Mouse (Mus musculus) liver, embryonic 12.5 days (tissue): ENCODE measurements around the gene Gm10447. TPM values are rescaled to one million over a fixed set of nuclear protein-coding genes. Genes with fewer than 3 reads are reported as not detected.

Source experiments
- ATAC-seq: fragments of 200-750 bp; cut with Nextera tagmentation; 2 replicates; pipeline ENCODE4 v1.8.0; 2017; ENCODE audit warnings: moderate number of reproducible peaks, mild to moderate bottlenecking, moderate library complexity
- H3K27ac ChIP-seq: fragments of 300-500 bp; sonication (generic); 2 replicates; pipeline ENCODE4 v1.5.1; 2016; ENCODE audit warnings: mild to moderate bottlenecking
- H3K27me3 ChIP-seq: fragments of 300-500 bp; sonication (generic); replicated peaks from 2 replicates; pipeline ENCODE4 v1.6.1; 2016; ENCODE audit warnings: mild to moderate bottlenecking, moderate library complexity
- H3K36me3 ChIP-seq: fragments of 300-500 bp; sonication (generic); 2 replicates; pipeline ENCODE4 v1.6.1; 2016; ENCODE audit warnings: mild to moderate bottlenecking, moderate library complexity
- H3K4me1 ChIP-seq: fragments of 300-500 bp; sonication (generic); 2 replicates; pipeline ENCODE4 v1.6.1; 2016
- H3K4me2 ChIP-seq: fragments of 300-500 bp; sonication (generic); 2 replicates; pipeline ENCODE4 v1.6.1; 2016; ENCODE audit warnings: mild to moderate bottlenecking, moderate library complexity
- H3K4me3 ChIP-seq: fragments of 300-500 bp; sonication (generic); 2 replicates; pipeline ENCODE4 v1.5.1; 2016; ENCODE audit warnings: mild to moderate bottlenecking, moderate library complexity
- H3K9ac ChIP-seq: fragments of 300-500 bp; sonication (generic); 2 replicates; pipeline ENCODE4 v1.6.1; 2016; ENCODE audit warnings: mild to moderate bottlenecking, moderate library complexity
- H3K9me3 ChIP-seq: fragments of 300-500 bp; sonication (generic); replicated peaks from 2 replicates; pipeline ENCODE4 v1.6.1; 2016; ENCODE audit warnings: mild to moderate bottlenecking, moderate library complexity
- WGBS: fragments of 180-500 bp; shearing (Covaris S2); methylation state at CpG from one replicate; pipeline ENCODE4 v1.1.7; 2016; ENCODE audit not compliant: insufficient replicate concordance; 5-methylcytosine and 5-hydroxymethylcytosine counted together
- microRNA-seq: library from miRNA; unstranded; fragments of <30 nt; microRNA quantifications from one replicate; pipeline ENCODE4, GENCODE M21; 2017
- polyA plus RNA-seq: library from polyadenylated mRNA; unstranded; fragments of >200 nt; fragmentation: Nextera tagmentation; extraction: Ambion mirVana; gene quantifications from 2 replicates; pipeline ENCODE4 v1.2.1, GENCODE M21; 2016

The Gm10447 gene
- polyA plus RNA-seq, 1 experiment from 2014 or later: 0.10 TPM

DNA sequence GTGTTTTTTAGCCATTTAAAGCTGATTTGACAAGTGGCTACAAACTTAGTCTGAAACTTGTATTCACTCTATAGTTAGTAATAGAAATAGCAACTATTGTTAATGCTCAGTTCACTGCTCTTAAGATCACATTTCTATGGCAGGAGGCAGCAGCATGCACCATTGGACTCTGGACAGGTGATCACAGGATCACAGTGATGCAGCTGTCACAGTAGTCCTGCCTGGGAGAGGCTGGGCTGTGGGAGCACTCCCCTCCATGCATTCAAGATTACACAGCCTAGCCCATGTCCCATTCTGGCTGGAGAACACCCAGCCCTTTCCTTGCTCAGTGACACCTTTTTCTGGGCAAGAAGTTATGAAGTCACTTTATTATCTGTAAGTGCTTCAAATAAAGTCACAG is 38.9 kb downstream of the Gm10447 start:
- Histone ChIP-seq H3K4me1 (no peaks in the 10 kb centered on the region), H3K4me2 (no peak overlapping the region), H3K9ac (no peak overlapping the region), H3K36me3 (peaks cover 70% of the 10 kb centered on the region), H3K9me3 (no peaks in the 10 kb centered on the region), H3K4me3 (no peak overlapping the region), H3K27ac (no peak overlapping the region), H3K27me3 (no peaks in the 10 kb centered on the region)
- no peak for ATAC-seq

DNA sequence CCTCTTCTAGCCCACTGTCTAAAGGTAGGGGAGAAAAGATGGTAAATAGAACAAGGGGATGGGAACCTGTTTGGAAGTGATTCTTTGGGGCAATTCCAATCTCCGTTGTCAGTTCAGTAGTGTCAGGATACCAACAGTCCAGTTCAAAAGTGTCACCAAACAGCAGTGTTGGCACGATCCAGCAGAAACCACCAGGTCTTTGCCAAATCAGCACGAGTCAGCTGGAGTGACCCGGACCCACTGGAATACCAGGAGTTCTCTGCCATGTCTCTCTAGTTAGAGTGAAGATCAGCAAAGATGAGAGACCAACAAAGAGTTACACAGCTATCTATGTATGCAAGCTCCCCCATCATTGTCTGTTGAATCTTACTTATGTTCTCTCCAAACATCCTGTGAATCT is 43.0 kb downstream of the Gm10447 start:
- Histone ChIP-seq H3K27me3 (no peaks in the 10 kb centered on the region), H3K4me1 (no peaks in the 10 kb centered on the region), H3K9me3 (no peaks in the 10 kb centered on the region), H3K4me2 (no peak overlapping the region), H3K9ac (no peak overlapping the region), H3K4me3 (no peak overlapping the region), H3K27ac (no peak overlapping the region), H3K36me3 (peaks cover 92% of the 10 kb centered on the region)
- WGBS: 83% methylated on average over 4 of the region's 4 CpGs
- no peak for ATAC-seq

DNA sequence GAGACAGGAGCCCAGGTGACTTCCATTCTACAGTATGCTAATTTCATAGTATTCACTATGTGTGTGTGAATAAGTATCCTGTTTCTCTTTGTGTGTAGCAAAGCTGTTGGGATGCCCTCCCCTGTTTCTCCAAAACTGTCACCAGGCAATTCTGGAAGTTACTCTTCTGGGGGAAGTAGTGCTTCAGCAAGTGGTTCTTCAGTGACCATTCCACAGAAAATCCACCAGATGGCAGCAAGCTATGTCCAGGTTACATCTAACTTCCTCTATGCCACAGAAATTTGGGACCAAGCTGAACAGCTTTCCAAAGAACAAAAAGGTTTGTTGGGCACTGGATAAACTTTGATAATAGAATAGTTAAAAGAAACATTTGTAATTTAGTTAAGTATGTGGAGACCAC is 45.2 kb downstream of the Gm10447 start:
- peaks cover 89% of the 10 kb centered on the region for H3K36me3 ChIP-seq
- no peak overlapping the region for H3K27ac ChIP-seq
- no peaks in the 10 kb centered on the region for H3K27me3 ChIP-seq
- no peak for ATAC-seq
- no peaks in the 10 kb centered on the region for H3K9me3 ChIP-seq
- H3K4me1 ChIP-seq: no peaks in the 10 kb centered on the region
- no peak overlapping the region for H3K9ac ChIP-seq
- no peak overlapping the region for H3K4me3 ChIP-seq
- no peak overlapping the region for H3K4me2 ChIP-seq

Small RNA genes lying within 50 kb of the gene (microRNA-seq; reads per million reads assigned to microRNA genes)
- not detected for gene Mir6920

Other genes starting within 250 kb of the Gm10447 start
- 101 and 103 TPM in 2 replicates for gene Hspa4, start 156.7 kb downstream of the Gm10447 start, polyA plus RNA-seq
- gene Zcchc10, start 132.4 kb downstream of the Gm10447 start, polyA plus RNA-seq: 18.3 and 19.8 TPM in 2 replicates
- gene Aff4, start 106.3 kb downstream of the Gm10447 start, polyA plus RNA-seq: 18.8 and 19.8 TPM in 2 replicates
- 5.3 and 5.4 TPM in 2 replicates for gene Leap2, start 33.9 kb downstream of the Gm10447 start, polyA plus RNA-seq
- gene Uqcrq, start 26.3 kb downstream of the Gm10447 start, polyA plus RNA-seq: 641 and 664 TPM in 2 replicates
- gene Gdf9, start 26.1 kb downstream of the Gm10447 start, polyA plus RNA-seq: 0.21 and 0.33 TPM in 2 replicates
- 1.9 and 2.0 TPM in 2 replicates for gene Shroom1, start 95 bp upstream of the Gm10447 start, polyA plus RNA-seq
- not detected in 2 replicates for gene Gm9837, start 13.4 kb upstream of the Gm10447 start, polyA plus RNA-seq
- 0.14 and 0.48 TPM in 2 replicates for gene Gm9945, start 23.1 kb upstream of the Gm10447 start, polyA plus RNA-seq
- gene Sowaha, start 23.2 kb upstream of the Gm10447 start, polyA plus RNA-seq: 9.8 and 10.1 TPM in 2 replicates
- 33.5 and 34.3 TPM in 2 replicates for gene Sept8, start 62.1 kb upstream of the Gm10447 start, polyA plus RNA-seq
- 13.7 and 14.5 TPM in 2 replicates for gene Kif3a, start 110.3 kb upstream of the Gm10447 start, polyA plus RNA-seq
- 0.81 TPM in 2 replicates for gene Il4, start 161.6 kb upstream of the Gm10447 start, polyA plus RNA-seq
- gene Il13, start 177.6 kb upstream of the Gm10447 start, polyA plus RNA-seq: not detected in 2 replicates